Mouse (Mus musculus) lung, postnatal 0 days (tissue): Measurements from ENCODE around the gene Phf21a.

Source experiments
- CTCF ChIP-seq: IDR thresholded peaks from 2 replicates; pipeline ENCODE4 v1.5.1; 2016; ENCODE audit warnings: antibody characterized with exemption, mild to moderate bottlenecking
- EP300 ChIP-seq: IDR thresholded peaks from 2 replicates; pipeline ENCODE4 v1.6.1; 2016; ENCODE audit warnings: antibody characterized with exemption, mild to moderate bottlenecking, control low read depth

- no peak for TF ChIP-seq CTCF
- TF ChIP-seq EP300: no peak
These were observed 299.7 kb downstream of the Phf21a start for GRCm38 (mm10) chr2:92392318-92393264.
